Mouse (Mus musculus): ENCODE measurements around the gene Hnrnpa3. TPM values are rescaled to one million over a fixed set of nuclear protein-coding genes. Genes with fewer than 3 reads are reported as not detected.

Hnrnpa3 gene
- polyA plus RNA-seq, 1 experiment from 2014 or later, result 135 TPM

DNA sequence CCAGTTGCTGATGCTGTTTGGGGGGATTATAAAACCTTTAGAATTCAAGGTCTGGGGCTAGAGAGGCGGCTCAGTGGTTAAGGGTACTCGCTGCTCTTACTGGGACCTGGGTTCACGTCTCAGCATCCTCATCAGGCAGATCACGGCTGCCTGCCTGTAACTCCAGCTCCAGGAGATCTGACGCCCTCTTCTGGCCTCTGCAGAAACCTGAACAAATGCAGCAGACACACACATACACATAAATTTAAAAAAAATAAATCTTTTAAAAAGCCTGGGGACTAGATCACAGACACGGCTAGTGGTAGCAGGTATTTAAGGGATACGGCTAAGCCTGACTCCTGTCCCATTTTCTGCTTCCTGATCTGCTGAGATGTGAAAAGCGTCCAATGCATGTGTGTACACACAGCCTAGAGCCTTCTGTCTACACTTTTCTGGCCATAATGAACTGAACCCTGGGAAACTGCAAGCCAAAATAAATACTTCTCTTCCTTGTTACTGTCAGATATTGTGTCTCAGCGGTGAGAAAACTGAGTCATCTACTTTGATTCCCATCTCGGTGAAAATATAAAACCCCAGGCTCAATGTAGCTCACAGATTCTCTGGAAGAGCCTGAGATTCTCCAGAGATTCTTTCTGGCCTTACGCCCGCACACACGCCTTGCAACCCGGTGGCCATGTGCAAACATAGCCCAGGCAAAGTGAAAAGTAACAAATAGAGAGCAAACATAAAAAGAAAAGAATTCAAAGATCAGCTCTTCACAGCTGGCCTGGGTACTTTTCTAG lies 37.0 kb upstream of the Hnrnpa3 start:
- Histone ChIP-seq H3K36me3 (replicated peaks; ENCODE audit: control insufficient read depth, insufficient read depth) (no peaks in the 10 kb centered on the region), H3K27ac (no peak overlapping the region), H3K4me2 (replicated peaks) (no peak overlapping the region), H3K9me3 (ENCODE audit: control insufficient read depth, low read length) (no peaks in the 10 kb centered on the region), H3K4me3 (replicated peaks; ENCODE audit: low read length) (no peak overlapping the region), H3K9ac (no peak overlapping the region), H3K27me3 (ENCODE audit: control insufficient read depth, insufficient read depth, low read length) (no peaks in the 10 kb centered on the region), H3K4me1 (replicated peaks; ENCODE audit: control insufficient read depth, insufficient read depth, low read length) (no peaks in the 10 kb centered on the region)
- ATAC-seq (ENCODE audit: low FRiP score) (no peak), DNase-seq (ENCODE audit: low spot score) (no peak)
- WGBS, result 87% methylated on average over 14 of the region's 14 CpGs

DNA sequence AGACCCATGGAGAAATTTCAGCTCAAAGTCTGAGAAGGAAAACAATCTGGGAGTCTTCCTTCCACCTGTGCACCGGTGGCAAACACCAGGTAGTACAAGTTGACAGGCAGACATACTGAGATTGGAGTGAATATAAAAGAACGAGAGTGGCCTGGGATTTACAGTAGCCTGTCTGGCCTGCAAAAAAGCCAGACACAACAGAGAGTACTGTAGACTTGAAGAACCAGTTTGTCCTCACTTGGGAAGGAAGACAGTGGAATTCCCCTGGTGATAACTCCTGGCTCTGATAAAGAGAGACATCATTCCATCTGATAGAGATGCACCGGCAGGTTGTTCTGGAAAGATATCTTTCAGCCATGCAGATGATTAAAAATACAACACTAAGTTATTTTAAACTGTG lies 34.0 kb upstream of the Hnrnpa3 start:
- DNase-seq (ENCODE audit: low spot score) (no peak), ATAC-seq (ENCODE audit: low FRiP score) (no peak)
- Histone ChIP-seq H3K27ac (no peak overlapping the region), H3K4me1 (replicated peaks; ENCODE audit: control insufficient read depth, insufficient read depth, low read length) (no peaks in the 10 kb centered on the region), H3K9ac (no peak overlapping the region), H3K4me3 (replicated peaks; ENCODE audit: low read length) (no peak overlapping the region), H3K27me3 (ENCODE audit: control insufficient read depth, insufficient read depth, low read length) (no peaks in the 10 kb centered on the region), H3K4me2 (replicated peaks) (no peak overlapping the region), H3K36me3 (replicated peaks; ENCODE audit: control insufficient read depth, insufficient read depth) (no peaks in the 10 kb centered on the region), H3K9me3 (ENCODE audit: control insufficient read depth, low read length) (no peaks in the 10 kb centered on the region)
- WGBS, result 89% methylated on average over 3 of the region's 3 CpGs

DNA sequence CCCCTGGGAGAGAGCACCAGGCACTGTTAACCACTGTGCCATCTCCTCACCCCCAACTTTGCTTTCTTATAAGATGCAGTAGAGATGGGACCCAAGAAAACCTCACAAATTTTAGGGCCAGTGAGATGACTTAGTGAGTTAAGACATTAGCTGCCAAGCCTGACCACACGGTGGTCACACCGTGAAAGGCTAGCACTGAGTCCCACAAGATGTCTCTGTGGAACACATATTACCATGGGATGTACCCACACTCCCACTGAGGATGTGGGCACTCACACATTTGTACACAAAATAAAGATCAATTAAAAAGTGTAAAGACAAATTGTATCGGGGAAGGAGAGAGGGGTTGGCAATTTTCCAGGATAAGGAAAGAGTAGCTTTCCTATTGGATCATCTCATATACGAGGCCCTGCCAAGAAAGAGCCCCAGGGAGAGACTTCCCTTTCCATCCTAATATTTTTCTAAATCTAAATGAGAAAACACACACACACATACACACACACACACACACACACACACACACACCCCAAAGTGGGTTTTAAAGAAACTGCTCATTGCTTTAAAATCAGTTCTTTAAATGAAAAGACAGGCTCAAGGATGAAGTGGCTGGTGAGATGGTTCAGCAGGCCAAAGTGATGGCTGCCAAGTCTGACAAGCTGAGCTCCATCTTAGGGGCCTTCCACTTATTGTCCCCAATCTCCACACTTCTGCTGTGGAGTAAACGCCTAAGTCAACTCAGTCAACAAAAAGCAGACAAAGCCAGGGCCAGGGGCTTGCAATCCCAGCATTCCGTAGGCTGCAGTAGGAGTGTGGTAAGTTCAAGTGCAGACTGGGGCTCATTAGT lies 32.2 kb upstream of the Hnrnpa3 start:
- no peak overlapping the region for H3K4me2 ChIP-seq (replicated peaks)
- no peaks in the 10 kb centered on the region for H3K4me1 ChIP-seq (replicated peaks; ENCODE audit: control insufficient read depth, insufficient read depth, low read length)
- no peaks in the 10 kb centered on the region for H3K36me3 ChIP-seq (replicated peaks; ENCODE audit: control insufficient read depth, insufficient read depth)
- no peaks in the 10 kb centered on the region for H3K27me3 ChIP-seq (ENCODE audit: control insufficient read depth, insufficient read depth, low read length)
- H3K27ac ChIP-seq, result no peak overlapping the region
- no peak for ATAC-seq (ENCODE audit: low FRiP score)
- no peak for DNase-seq (ENCODE audit: low spot score)
- H3K9me3 ChIP-seq (ENCODE audit: control insufficient read depth, low read length), result no peaks in the 10 kb centered on the region
- no peak overlapping the region for H3K4me3 ChIP-seq (replicated peaks; ENCODE audit: low read length)
- no peak overlapping the region for H3K9ac ChIP-seq
- 76% methylated on average over 6 of the region's 6 CpGs for WGBS

DNA sequence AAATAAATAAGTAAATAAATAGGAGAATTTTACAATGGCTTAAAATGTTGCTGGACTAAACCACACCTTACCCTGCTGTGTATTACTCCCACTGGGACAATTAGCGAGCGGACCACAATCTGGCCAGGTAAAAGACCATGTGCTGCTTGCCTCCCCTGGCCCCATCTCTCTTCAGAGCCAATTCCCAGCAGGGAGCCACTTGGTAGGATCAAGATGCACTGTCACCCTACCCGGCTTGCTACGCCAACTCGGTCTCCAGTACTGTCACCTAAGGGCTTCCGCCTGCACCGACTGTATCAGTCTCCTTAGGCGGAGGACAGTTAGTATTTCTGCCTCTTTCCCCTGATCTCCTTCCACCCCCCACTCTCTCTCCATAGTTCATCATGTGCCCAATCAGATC lies 30.6 kb upstream of the Hnrnpa3 start:
- Histone ChIP-seq H3K4me2 (replicated peaks) (no peak overlapping the region), H3K4me3 (replicated peaks; ENCODE audit: low read length) (no peak overlapping the region), H3K27ac (no peak overlapping the region), H3K4me1 (replicated peaks; ENCODE audit: control insufficient read depth, insufficient read depth, low read length) (no peaks in the 10 kb centered on the region), H3K9me3 (ENCODE audit: control insufficient read depth, low read length) (no peaks in the 10 kb centered on the region), H3K27me3 (ENCODE audit: control insufficient read depth, insufficient read depth, low read length) (no peaks in the 10 kb centered on the region), H3K9ac (no peak overlapping the region), H3K36me3 (replicated peaks; ENCODE audit: control insufficient read depth, insufficient read depth) (no peaks in the 10 kb centered on the region)
- WGBS, result 92% methylated on average over 8 of the region's 8 CpGs
- ATAC-seq (ENCODE audit: low FRiP score) (no peak), DNase-seq (ENCODE audit: low spot score) (no peak)

DNA sequence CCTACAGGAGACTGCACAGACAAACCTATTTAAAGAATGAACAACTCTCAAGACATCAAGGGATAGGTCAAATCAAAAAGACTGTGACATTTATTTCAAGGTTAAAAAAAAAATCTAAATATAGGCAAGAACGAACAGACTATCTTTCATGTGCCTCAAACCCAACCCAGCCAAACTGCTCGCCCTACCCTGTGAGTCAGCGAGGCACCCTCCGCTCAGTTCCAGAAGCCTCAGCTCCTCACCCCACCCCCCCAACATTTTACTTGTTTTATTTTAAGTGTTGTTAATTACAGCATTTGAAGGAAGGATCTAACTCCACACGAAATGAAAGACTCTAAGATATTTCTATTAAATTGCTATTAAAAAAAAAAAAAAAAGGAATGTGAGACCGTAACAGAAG lies 27.6 kb upstream of the Hnrnpa3 start:
- 90% methylated on average over 6 of the region's 6 CpGs for WGBS
- no peaks in the 10 kb centered on the region for H3K27me3 ChIP-seq (ENCODE audit: control insufficient read depth, insufficient read depth, low read length)

DNA sequence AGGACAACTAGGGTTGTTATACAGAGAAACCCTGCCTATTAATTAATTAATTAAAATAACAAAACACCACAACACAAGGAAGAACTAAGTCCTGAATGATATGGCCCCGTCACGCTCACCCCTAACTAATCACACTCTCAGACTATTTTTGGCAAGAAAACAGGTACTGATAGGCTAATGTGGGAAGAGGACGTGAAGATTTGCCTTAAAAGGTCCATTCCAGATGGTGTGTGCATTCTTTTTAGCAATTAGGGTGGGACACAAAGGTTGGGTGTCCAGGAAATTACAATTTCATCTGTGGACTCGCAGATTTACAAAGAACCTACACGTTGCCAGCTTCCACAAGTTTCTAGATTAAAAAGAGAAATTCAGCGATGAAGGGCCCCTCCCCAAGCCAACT lies 27.0 kb upstream of the Hnrnpa3 start:
- H3K4me3 ChIP-seq (replicated peaks; ENCODE audit: low read length), result no peak overlapping the region
- H3K36me3 ChIP-seq (replicated peaks; ENCODE audit: control insufficient read depth, insufficient read depth), result no peaks in the 10 kb centered on the region
- H3K4me1 ChIP-seq (replicated peaks; ENCODE audit: control insufficient read depth, insufficient read depth, low read length), result no peaks in the 10 kb centered on the region
- WGBS, result 84% methylated on average over 6 of the region's 6 CpGs
- no peak overlapping the region for H3K27ac ChIP-seq
- H3K4me2 ChIP-seq (replicated peaks), result no peak overlapping the region
- no peaks in the 10 kb centered on the region for H3K9me3 ChIP-seq (ENCODE audit: control insufficient read depth, low read length)
- no peak for ATAC-seq (ENCODE audit: low FRiP score)
- H3K9ac ChIP-seq, result no peak overlapping the region
- no peak for DNase-seq (ENCODE audit: low spot score)
- no peaks in the 10 kb centered on the region for H3K27me3 ChIP-seq (ENCODE audit: control insufficient read depth, insufficient read depth, low read length)

More for the DNA sequence above, 27.6 kb upstream of the Hnrnpa3 start:
- Histone ChIP-seq H3K4me1 (replicated peaks; ENCODE audit: control insufficient read depth, insufficient read depth, low read length) (no peaks in the 10 kb centered on the region), H3K36me3 (replicated peaks; ENCODE audit: control insufficient read depth, insufficient read depth) (no peaks in the 10 kb centered on the region), H3K9ac (no peak overlapping the region), H3K4me2 (replicated peaks) (no peak overlapping the region), H3K27ac (no peak overlapping the region), H3K9me3 (ENCODE audit: control insufficient read depth, low read length) (no peaks in the 10 kb centered on the region), H3K4me3 (replicated peaks; ENCODE audit: low read length) (no peak overlapping the region)
- ATAC-seq (ENCODE audit: low FRiP score) (no peak), DNase-seq (ENCODE audit: low spot score) (no peak)

DNA sequence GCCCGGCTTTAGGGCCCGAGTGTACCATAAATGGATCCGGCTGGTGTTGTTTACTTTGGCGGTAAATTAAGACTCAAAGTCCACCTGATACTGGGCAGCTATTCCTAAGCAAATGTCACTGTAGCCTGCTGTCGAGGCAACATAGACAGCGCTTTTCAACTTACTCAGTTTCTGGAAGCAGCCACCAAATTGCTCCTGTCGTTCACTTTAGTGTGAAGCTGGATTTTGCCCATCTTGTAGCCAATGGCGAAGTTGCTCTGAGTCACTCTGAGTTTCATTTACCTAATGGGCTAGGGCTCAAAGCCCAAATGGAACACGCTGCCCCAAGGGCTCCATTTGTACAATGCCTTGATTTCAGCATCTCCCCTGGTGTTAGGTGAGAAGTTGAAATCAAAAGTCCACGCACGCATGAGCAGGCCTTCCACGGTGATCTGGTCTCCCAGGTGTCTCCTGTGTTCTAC lies 26.3 kb upstream of the Hnrnpa3 start:
- H3K9ac ChIP-seq, result no peak overlapping the region
- 91% methylated on average over 12 of the region's 12 CpGs for WGBS
- ATAC-seq (ENCODE audit: low FRiP score), result no peak
- DNase-seq (ENCODE audit: low spot score), result no peak
- no peak overlapping the region for H3K4me3 ChIP-seq (replicated peaks; ENCODE audit: low read length)
- H3K36me3 ChIP-seq (replicated peaks; ENCODE audit: control insufficient read depth, insufficient read depth), result no peaks in the 10 kb centered on the region
- H3K27me3 ChIP-seq (ENCODE audit: control insufficient read depth, insufficient read depth, low read length), result no peaks in the 10 kb centered on the region
- no peaks in the 10 kb centered on the region for H3K4me1 ChIP-seq (replicated peaks; ENCODE audit: control insufficient read depth, insufficient read depth, low read length)
- no peak overlapping the region for H3K27ac ChIP-seq
- no peaks in the 10 kb centered on the region for H3K9me3 ChIP-seq (ENCODE audit: control insufficient read depth, low read length)
- no peak overlapping the region for H3K4me2 ChIP-seq (replicated peaks)

DNA sequence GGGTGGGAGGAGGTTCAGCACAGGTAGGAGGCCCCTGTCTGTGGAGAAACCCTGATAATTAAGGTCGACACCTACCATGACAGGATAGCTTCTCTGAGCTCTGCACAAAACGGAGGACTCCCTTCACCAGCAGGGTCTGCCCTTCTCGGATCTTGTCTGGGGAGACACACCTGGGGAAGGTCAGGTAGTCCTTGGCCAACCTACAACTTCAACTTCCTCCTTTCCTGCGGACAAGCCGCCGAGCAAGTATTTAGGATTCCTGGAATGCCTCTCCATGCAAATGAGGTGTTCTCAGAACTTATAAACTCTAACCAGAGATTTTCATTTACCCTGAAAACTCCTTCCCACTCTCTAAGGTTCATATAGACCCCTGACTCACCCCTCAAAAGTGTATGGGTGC lies 25.7 kb upstream of the Hnrnpa3 start:
- Histone ChIP-seq H3K27ac (no peak overlapping the region), H3K27me3 (ENCODE audit: control insufficient read depth, insufficient read depth, low read length) (no peaks in the 10 kb centered on the region), H3K4me1 (replicated peaks; ENCODE audit: control insufficient read depth, insufficient read depth, low read length) (no peaks in the 10 kb centered on the region), H3K4me3 (replicated peaks; ENCODE audit: low read length) (no peak overlapping the region), H3K9me3 (ENCODE audit: control insufficient read depth, low read length) (no peaks in the 10 kb centered on the region), H3K9ac (no peak overlapping the region), H3K36me3 (replicated peaks; ENCODE audit: control insufficient read depth, insufficient read depth) (no peaks in the 10 kb centered on the region), H3K4me2 (replicated peaks) (no peak overlapping the region)
- ATAC-seq (ENCODE audit: low FRiP score) (no peak), DNase-seq (ENCODE audit: low spot score) (no peak)
- 76% methylated on average over 6 of the region's 6 CpGs for WGBS

DNA sequence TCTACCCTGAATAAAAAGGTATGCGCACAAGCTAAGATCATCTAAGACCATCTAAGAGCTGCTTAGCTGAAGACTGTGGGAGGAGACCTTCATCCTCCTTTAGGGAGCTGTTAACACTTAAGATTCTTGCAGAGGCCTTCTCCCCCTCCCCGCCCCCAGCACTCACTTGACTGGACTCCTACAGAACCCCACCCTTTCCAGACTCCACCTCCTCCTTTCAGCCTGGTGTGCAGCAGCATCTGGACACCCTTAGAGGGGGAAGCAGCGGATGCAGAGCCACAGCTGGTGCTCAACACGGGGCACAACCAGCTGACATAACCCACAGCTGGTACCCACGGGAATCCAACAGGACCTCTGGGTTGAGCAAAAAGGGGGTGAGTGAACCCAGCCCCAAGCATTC lies 25.3 kb upstream of the Hnrnpa3 start:
- Histone ChIP-seq H3K4me1 (replicated peaks; ENCODE audit: control insufficient read depth, insufficient read depth, low read length) (no peaks in the 10 kb centered on the region), H3K27ac (no peak overlapping the region), H3K4me3 (replicated peaks; ENCODE audit: low read length) (no peak overlapping the region), H3K4me2 (replicated peaks) (no peak overlapping the region), H3K9ac (no peak overlapping the region), H3K27me3 (ENCODE audit: control insufficient read depth, insufficient read depth, low read length) (no peaks in the 10 kb centered on the region), H3K36me3 (replicated peaks; ENCODE audit: control insufficient read depth, insufficient read depth) (no peaks in the 10 kb centered on the region), H3K9me3 (ENCODE audit: control insufficient read depth, low read length) (no peaks in the 10 kb centered on the region)
- no peak for DNase-seq (ENCODE audit: low spot score)
- no peak for ATAC-seq (ENCODE audit: low FRiP score)
- WGBS, result 81% methylated on average over 5 of the region's 5 CpGs
